Mouse (Mus musculus) adrenal gland, postnatal 14 days (tissue): ENCODE measurements around the gene Gnaz. TPM values are rescaled to one million over a fixed set of nuclear protein-coding genes. Genes with fewer than 3 reads are reported as not detected.
A peak's percentile ranks its signal among the peaks of the same experiment; 100 is the strongest.

Experiments used
- DNase-seq: peaks from one replicate; pipeline ENCODE4 v3.0.0; 2021; ENCODE audit warnings: mixed read lengths
- total RNA-seq: library from RNA; stranded (reverse); gene quantifications from 2 replicates; pipeline ENCODE4 v1.2.3, GENCODE M21; 2021

Gnaz gene
- total RNA-seq, 1 experiment from 2014 or later, result 2.5 TPM

GRCm38 (mm10) chr10:74969266-74969665 is 2.3 kb downstream of the Gnaz start:
- no peak for DNase-seq

DNA sequence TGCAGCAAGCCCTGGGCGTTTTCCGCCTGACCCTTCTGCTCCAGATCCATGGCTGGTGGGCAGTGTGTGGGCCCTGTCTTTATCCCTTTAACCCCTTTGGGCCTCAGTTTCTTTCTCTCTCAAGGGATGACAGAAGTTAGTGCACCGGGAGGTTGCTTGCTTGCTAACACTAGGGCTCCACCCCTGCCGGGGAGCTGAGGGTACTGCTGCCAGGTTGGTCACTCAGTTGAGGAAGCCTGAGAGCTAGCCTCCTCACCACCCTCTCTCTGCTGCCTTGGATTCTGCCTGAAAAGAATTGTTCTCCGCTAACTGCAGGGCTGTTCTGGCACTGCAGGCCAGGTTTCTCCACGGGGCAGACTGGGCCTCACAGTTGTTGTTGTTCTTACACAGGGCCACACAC is 6.0 kb downstream of the Gnaz start:
- DNase-seq, result no peak

DNA sequence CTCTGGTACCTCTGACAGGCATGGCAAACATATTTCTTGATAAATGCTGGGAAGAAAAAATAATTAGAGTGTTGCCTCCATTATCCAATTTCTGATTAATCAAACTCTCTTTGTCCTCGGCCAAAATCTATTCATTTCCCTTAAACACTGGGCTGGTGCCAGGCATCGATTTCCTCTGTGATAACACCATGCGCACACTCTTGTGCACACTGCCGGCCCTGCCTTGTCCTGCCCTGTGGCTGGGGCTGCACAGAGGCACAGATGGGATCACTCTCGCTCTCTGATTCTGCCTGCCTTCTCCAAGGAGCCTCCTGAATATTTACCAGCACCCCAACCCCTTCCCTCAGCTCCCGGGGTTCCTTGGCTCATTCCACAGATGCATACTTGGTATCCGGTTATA is 8.6 kb downstream of the Gnaz start:
- DNase-seq, result no peak

GRCm38 (mm10) chr10:74976429-74976828 is 9.5 kb downstream of the Gnaz start:
- no peak for DNase-seq

DNA sequence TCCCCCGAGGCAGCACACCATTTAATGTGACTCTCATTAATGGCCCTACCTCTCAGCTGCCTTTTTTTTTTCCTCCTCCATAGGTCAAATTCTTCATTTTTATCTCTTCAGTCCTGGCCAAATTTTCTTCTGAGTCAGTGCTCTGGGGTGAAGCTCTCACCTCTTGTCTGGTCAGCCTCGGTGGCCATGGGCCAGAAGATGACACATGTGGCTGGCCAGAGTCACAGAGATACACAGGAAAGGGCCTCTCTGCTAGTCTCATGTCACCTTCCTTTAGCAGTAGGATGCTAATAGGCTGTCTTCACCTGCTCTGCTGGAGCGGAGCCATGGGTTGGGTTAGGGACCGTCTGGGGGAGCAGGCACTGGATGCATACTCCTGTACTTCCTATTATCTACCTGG is 11.1 kb downstream of the Gnaz start:
- peak; percentile 73 for DNase-seq

DNA sequence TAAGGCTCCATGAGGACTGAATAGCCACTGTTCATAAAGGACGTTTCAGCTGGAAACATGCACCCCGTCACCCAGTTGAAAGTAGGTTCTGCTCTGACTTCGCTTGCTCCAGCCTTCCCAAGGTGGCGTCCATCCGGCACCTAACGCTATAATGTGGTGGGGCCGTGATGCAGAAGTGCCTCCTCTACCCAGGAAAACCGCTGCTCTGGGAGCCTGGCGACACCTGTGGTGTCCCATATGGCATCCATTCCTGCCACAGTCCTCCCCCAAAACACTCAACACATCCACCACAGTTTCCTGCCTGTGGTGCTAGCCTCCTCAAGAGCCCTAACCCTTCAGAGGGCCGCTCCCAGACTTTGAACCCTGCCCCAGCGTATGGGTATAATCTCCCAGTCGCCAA is 14.2 kb downstream of the Gnaz start:
- DNase-seq, result no peak

GRCm38 (mm10) chr10:74983176-74983575 is 16.2 kb downstream of the Gnaz start:
- DNase-seq, result no peak

DNA sequence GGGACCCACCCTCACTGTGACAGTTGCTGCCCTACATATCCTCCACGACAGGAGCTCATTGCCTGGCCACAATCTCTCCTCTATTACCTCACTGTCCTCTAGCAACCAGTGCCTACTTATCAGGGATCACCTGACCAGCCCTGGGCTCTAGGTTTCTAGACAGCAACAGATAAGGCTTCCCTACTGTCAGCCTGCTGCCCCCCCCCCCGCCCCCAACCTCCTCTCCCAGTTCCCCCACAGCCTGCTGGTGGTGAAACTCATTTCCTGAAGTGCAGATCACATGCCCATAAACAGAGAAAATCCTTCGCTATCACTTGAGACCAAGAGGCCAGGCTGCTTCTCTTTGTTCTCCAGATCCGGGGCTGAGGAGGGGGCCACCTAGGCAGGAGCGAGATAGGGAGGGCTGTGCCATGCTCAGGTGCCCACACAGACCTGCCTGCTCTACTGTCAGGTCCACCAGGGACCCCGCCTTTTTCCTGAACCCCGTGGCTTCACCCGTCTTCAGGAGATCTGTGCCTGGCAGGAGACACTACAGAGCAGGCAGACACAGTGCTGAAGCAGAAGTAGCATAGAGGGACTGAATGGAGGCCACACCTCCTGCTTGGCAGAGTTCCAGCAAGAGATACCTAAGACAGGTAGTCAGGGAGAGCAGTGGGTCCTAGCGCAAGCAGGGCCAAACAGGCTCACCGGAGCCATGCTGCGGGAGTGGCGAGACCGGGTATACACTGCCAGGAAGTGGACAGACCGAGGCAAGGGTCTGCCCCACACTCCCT is 20.9 kb downstream of the Gnaz start:
- no peak for DNase-seq

DNA sequence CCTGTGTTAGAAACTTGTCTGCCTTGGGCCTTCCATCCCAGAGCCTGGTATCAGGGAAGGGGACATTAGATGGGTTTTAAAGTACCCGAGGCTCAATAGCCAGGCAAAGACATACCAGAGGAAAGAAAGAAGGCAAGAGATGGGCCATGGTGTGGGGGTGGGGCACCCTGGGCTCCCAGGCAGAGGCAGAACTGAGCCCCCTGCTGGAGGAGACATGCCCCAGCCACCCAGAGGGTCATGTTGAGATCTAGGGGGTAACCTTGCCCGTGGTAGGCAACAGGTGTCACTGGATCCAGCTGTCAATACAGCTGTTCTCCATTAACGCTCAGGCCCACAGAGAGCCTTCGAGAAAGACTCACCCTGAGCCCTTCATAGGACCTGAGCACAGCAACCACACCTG is 22.8 kb downstream of the Gnaz start:
- no peak for DNase-seq

GRCm38 (mm10) chr10:74990584-74991322 is 23.8 kb downstream of the Gnaz start:
- peak; percentile 27 for DNase-seq

DNA sequence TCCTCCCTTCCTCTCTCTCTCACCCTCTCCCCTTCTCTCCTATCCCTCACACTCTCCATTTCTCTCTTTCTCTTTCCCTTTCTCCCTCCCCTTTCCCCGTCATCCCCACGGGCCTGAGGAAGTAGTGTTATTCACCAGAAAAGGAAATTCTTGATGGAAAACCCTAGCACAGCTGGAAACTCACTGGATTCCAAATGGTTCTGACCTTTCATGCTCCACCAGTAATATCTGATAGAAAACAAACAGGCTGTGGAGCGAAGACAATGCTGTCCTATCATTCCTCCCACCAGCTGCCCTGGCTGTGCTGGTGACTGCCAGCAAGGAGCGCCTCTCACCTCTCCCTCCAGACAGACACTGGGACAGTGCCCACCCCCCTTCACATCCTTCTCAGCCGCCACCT is 27.9 kb downstream of the Gnaz start:
- no peak for DNase-seq

DNA sequence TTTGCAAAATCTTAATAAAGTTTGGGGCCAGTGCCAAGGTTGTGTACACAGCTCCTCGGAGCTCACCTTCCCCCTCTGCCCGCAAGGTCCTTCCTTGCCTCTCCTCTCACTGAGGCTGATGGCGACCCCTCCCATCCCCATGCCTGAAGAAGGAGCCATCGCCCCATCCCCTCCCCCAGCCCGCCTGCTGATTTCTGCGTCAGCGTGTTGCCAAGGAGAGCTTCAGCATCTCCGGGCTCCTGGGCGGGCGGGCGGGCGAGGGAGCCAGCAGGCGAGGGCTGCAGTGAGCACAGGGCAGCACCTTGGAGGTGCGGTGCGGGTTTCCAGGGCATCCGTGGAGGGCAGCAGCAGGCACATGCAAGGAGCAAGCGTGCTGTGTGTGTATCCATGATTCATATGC is 28.4 kb downstream of the Gnaz start:
- peak; percentile 24 for DNase-seq

GRCm38 (mm10) chr10:75001391-75001790 is 34.4 kb downstream of the Gnaz start:
- DNase-seq, result no peak

- no peak for DNase-seq
Observed at GRCm38 (mm10) chr10:75004067-75004466, 37.1 kb downstream of the Gnaz start.

DNA sequence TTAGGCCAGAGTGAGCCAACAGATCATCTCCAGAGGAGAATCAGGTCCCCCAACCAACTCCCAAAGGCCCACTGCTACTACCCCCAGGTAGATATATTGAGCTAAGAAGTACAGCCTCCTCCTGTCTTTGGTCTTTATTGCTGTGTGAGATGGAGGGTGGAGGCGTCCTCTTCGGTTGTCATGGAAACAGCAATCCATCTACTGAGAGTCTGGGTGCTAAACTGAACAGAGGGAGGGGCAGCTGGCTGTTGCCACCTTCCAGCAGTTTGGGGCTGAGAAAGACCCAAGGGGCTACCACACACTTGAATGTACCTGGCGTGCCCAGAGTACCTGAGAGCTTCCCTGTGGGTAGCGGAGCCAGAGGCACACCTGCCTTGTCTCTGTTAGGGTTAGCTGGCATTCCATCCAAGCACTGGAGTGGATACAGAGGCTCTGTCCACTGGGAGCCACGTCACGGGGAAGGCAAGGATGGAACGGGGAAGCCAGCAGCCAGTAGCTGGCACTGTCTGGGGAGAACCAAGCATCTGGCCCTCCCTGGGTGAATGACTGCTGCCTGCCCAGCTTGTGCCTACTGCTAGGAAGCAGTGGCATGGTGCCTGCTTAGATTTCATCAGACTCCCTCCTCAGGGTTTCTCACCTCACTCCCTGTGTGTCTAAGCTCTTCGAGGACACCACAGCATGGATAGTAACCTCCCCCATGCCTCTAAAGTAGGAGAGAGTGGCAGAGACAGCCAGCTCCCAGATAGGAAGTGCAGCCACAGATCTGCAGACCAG is 40.1 kb downstream of the Gnaz start:
- DNase-seq, result no peak

DNA sequence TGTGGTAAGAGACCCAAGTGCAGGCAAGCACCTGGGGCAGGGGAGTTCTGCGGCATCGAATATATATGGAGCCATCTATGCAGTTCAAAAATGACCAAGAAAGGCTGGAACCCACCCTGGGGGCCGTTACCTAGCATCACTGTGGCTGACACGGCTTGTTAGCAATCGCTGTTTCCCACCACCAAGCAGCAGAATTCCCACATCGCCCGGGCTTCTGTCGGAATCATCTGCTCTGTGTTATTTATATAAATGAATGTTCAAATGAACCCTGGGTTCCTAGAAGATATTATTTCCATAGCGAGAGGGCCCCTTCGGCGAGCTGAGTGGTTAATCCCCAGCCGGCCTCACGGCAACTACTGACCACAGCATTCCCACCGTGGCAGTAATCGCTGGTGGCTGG is 43.7 kb downstream of the Gnaz start:
- no peak for DNase-seq

DNA sequence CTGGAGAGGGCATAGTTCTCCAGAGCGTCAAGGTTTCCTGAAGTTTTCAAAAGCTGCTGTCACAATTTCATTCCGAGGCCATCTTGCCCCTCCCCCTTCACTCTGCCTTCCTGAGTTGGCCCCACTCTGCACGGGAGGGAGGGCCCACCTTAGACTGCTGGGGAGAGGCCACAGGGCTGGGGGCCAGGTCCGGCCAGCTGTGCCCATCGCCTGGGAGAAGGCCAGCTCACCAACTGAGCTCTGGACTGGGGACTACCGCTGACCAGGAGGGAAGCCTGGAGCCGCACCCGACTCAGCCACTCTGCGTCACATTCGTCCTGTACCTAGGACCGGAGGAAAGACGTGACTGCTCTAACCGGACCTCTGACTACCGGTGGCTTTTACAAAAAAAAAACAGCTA is 48.5 kb downstream of the Gnaz start:
- DNase-seq, result no peak

- no peak for DNase-seq
Observed at GRCm38 (mm10) chr10:75016481-75016880, 49.5 kb downstream of the Gnaz start.

DNA sequence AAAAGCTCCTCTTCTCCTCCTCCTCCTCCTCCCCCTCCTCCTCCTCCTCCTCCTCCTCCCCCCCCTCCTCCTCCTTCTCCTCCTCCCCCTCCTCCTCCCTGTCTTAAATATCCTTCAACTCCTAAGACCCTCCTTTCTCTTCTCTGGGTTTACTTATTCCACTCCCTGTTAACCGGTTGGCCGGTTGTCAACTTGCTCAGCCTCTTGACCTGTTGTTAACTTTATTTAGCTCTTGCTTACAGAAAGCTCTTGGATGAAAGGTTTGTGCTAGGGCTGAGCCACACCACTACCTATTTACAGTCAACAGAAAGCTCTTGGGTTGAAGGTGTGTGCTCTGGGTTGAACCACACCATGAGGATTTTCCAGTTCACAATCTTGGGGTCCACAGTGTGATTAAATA is 53.3 kb downstream of the Gnaz start:
- no peak for DNase-seq

DNA sequence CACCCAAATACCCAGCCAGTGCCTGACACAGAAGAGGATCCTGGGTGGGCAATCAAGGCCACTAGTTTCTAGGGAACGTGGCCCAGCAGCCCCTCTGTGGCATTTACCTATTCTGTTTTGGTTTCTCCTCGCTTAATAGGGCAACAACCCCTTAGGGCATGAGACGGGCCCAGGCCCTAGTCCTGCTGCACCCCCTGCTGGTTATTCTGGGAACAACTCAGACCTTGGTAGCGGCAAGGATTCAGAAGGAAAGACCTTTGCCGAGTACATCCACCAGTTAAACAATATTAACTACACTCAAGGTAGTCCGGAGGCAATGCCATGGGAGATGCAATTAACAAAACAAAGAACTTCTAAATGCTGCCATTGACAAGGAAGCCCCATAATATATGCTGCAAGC is 54.2 kb downstream of the Gnaz start:
- DNase-seq, result peak; percentile 86

DNA sequence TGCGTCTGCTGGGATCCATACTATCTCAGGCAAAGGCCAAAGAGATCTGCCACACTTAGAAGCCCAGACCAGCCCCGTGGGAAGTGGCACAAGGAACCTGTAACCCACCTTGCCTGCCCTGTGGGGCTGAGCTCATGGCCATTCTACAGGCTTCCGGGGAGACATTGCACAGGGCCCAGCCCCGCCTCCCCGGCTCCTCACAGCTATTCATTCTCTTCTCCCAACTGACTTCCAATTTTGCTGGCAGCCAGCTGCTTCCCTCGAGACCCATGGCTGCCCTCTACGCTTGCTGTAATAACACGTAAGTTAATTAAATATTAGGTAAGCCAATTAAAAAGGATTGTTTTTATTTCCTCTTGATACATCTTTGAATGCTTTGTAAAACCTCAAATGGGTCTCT is 59.5 kb downstream of the Gnaz start:
- DNase-seq, result no peak

DNA sequence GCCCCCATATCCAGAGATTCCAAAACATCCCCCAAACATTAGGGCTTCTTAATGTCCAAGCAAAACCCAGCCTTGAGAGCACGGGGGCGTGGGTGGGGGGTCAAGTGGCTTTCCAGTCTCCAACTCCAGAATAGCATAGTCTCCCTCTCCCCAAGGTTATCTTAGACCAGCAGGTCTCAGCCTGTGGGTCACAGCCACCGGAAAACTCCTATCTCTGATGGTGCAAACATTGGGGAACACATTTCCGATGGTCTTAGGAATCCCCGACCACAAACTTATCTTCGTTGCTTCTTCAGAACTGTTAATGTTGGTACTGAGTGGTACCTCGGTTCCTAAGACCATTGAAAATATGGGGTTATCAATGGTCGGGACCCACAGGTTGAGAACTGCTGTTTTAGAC is 61.8 kb downstream of the Gnaz start:
- DNase-seq, result no peak

- no peak for DNase-seq
Observed at GRCm38 (mm10) chr10:75029677-75030076, 62.7 kb downstream of the Gnaz start.
